Comparison of ENCODE assay signal across 30 mouse cellular contexts in genomic region chr8:122357202-122357601, GRCm38 (mm10). TPM values are rescaled to one million over a fixed set of nuclear protein-coding genes. Genes with fewer than 3 reads are reported as not detected.
DNase-seq lines count a peak whose midpoint lies in the region; ATAC-seq and TF ChIP-seq lines count a peak whose summit lies in the region.
"Had no signal": no experiment of that assay in that cellular context is flagged by ENCODE, and none has a peak within 500 bp of the region (broad histone marks: within the 10 kb centered on the region; RNA-seq: fewer than 3 reads in every experiment).

No protein-coding gene starts in this region.

- no peaks in the 10 kb centered on the region for H3K9me3 ChIP-seq in heart, embryonic 10.5 days
- H3K9me3 ChIP-seq in midbrain, embryonic 11.5 days (ENCODE audit: control insufficient read depth, low read length) = no peaks in the 10 kb centered on the region
- no peaks in the 10 kb centered on the region for H3K9me3 ChIP-seq in midbrain, postnatal 0 days (ENCODE audit: low read length)
- no peaks in the 10 kb centered on the region for H3K9me3 ChIP-seq in forebrain, embryonic 15.5 days
- H3K9me3 ChIP-seq: forebrain, embryonic 10.5 days; forebrain, embryonic 13.5 days; heart, embryonic 13.5 days; hindbrain, embryonic 12.5 days; hindbrain, embryonic 15.5 days had no signal

- WGBS in heart, embryonic 10.5 days = 54% methylated on average over 11 of the region's 11 CpGs
- 62% methylated on average over 11 of the region's 11 CpGs for WGBS in midbrain, embryonic 11.5 days
- 59% methylated on average over 11 of the region's 11 CpGs for WGBS in midbrain, postnatal 0 days
- WGBS in olfactory bulb, adult 2 months = 66% methylated on average over 11 of the region's 11 CpGs
- WGBS in forebrain, embryonic 15.5 days = 58% methylated on average over 11 of the region's 11 CpGs

- no peak overlapping the region for H3K9ac ChIP-seq in midbrain, embryonic 11.5 days (ENCODE audit: low read length)
- no peak overlapping the region for H3K9ac ChIP-seq in midbrain, postnatal 0 days (replicated peaks; ENCODE audit: low read length, poor library complexity, severe bottlenecking)
- H3K9ac ChIP-seq in forebrain, embryonic 15.5 days (replicated peaks) = no peak overlapping the region
- H3K9ac ChIP-seq: forebrain, embryonic 13.5 days; forebrain, postnatal 0 days; heart, embryonic 13.5 days; hindbrain, embryonic 12.5 days; hindbrain, embryonic 15.5 days had no signal

- no peak overlapping the region for H3K4me3 ChIP-seq in heart, embryonic 10.5 days
- H3K4me3 ChIP-seq in midbrain, embryonic 11.5 days (ENCODE audit: low read depth, low read length) = no peak overlapping the region
- H3K4me3 ChIP-seq in midbrain, postnatal 0 days (ENCODE audit: low read depth, low read length) = no peak overlapping the region
- no peak overlapping the region for H3K4me3 ChIP-seq in olfactory bulb, adult 2 months (ENCODE audit: insufficient read depth, low read depth, low read length)
- H3K4me3 ChIP-seq in forebrain, embryonic 15.5 days = no peak overlapping the region
- H3K4me3 ChIP-seq: forebrain, embryonic 10.5 days; forebrain, embryonic 13.5 days; heart, embryonic 13.5 days; hindbrain, embryonic 12.5 days; hindbrain, embryonic 15.5 days had no signal

- TF ChIP-seq POLR2A in olfactory bulb, adult 2 months (IDR thresholded peaks at IDR 0.05; ENCODE audit: insufficient read depth, low read depth, low read length) = no peak

- H3K27me3 ChIP-seq in heart, embryonic 10.5 days (ENCODE audit: insufficient read depth, poor library complexity, severe bottlenecking) = peaks cover 43% of the 10 kb centered on the region
- no peaks in the 10 kb centered on the region for H3K27me3 ChIP-seq in midbrain, embryonic 11.5 days (ENCODE audit: control insufficient read depth, insufficient read depth, low read length)
- H3K27me3 ChIP-seq in midbrain, postnatal 0 days (ENCODE audit: insufficient read depth, low read length) = no peaks in the 10 kb centered on the region
- 0 out of 2 replicates have a peak, but pooled peaks cover 6% of the 10 kb centered on the region for H3K27me3 ChIP-seq in forebrain, embryonic 15.5 days
- H3K27me3 ChIP-seq: hindbrain, embryonic 15.5 days had no signal

- H3K4me1 ChIP-seq in heart, embryonic 10.5 days = peaks cover 2% of the 10 kb centered on the region; the same call in 1 of the 2 replicates
- no peaks in the 10 kb centered on the region for H3K4me1 ChIP-seq in midbrain, embryonic 11.5 days (ENCODE audit: control insufficient read depth, insufficient read depth, low read length)
- H3K4me1 ChIP-seq in midbrain, postnatal 0 days (ENCODE audit: insufficient read depth, low read length) = no peaks in the 10 kb centered on the region
- peaks cover 65% of the 10 kb centered on the region for H3K4me1 ChIP-seq in olfactory bulb, adult 2 months (ENCODE audit: control insufficient read depth, insufficient read depth, low read length)
- H3K4me1 ChIP-seq in forebrain, embryonic 15.5 days = no peaks in the 10 kb centered on the region
- H3K4me1 ChIP-seq: forebrain, embryonic 13.5 days; heart, embryonic 13.5 days; hindbrain, embryonic 12.5 days; hindbrain, embryonic 15.5 days had no signal

- intact Hi-C loops in heart, postnatal 25 days (cut with DNase I) = no loop called here
- intact Hi-C loops in left cerebral cortex, postnatal 4 days (cut with DNase I) = no loop called here
- intact Hi-C loops in left cerebral cortex, postnatal 10 days (cut with DNase I) = no loop called here

- 0 out of 2 replicates have a peak overlapping the region, but pooled peaks have one; percentile 3 for H3K27ac ChIP-seq in heart, embryonic 10.5 days
- H3K27ac ChIP-seq in midbrain, embryonic 11.5 days (ENCODE audit: low read depth, low read length) = no peak overlapping the region
- H3K27ac ChIP-seq in midbrain, postnatal 0 days (ENCODE audit: low read depth, low read length) = no peak overlapping the region
- peak overlapping the region; percentile 90 for H3K27ac ChIP-seq in olfactory bulb, adult 2 months (ENCODE audit: insufficient read depth, low read depth, low read length)
- no peak overlapping the region for H3K27ac ChIP-seq in forebrain, embryonic 15.5 days (replicated peaks)
- H3K27ac ChIP-seq: forebrain, embryonic 10.5 days; forebrain, embryonic 13.5 days; heart, embryonic 13.5 days; hindbrain, embryonic 12.5 days; hindbrain, embryonic 15.5 days had no signal

- ATAC-seq in midbrain, embryonic 11.5 days (ENCODE audit: low FRiP score) = no peak
- no peak for ATAC-seq in midbrain, postnatal 0 days (ENCODE audit: low FRiP score)
- no peak for ATAC-seq in forebrain, embryonic 15.5 days (replicated peaks)
- ATAC-seq: CD4-positive, CD25-positive, alpha-beta regulatory T cell, adult 4 months; forebrain, embryonic 13.5 days; forebrain, postnatal 0 days had no signal

- TF ChIP-seq CTCF in midbrain, postnatal 0 days (IDR thresholded peaks at IDR 0.05) = no peak
- no peak for TF ChIP-seq CTCF in olfactory bulb, adult 2 months (IDR thresholded peaks at IDR 0.05; ENCODE audit: insufficient read depth, low read depth, low read length)

- no peak overlapping the region for H3K4me2 ChIP-seq in midbrain, embryonic 11.5 days
- no peak overlapping the region for H3K4me2 ChIP-seq in midbrain, postnatal 0 days (ENCODE audit: low read depth, low read length, poor library complexity, severe bottlenecking)
- no peak overlapping the region for H3K4me2 ChIP-seq in forebrain, embryonic 15.5 days (replicated peaks)
- H3K4me2 ChIP-seq: forebrain, embryonic 13.5 days; heart, embryonic 13.5 days; hindbrain, embryonic 12.5 days; hindbrain, embryonic 15.5 days had no signal

- no peak for DNase-seq in heart, embryonic 10.5 days (ENCODE audit: low spot score)
- DNase-seq in heart, postnatal 25 days (ENCODE audit: low spot score) = no peak
- DNase-seq in left cerebral cortex, postnatal 4 days = peak; percentile 46
- no peak for DNase-seq in left cerebral cortex, postnatal 10 days (ENCODE audit: extremely low spot score in 1 of 2, low spot score in 2 of 2)
- peak; percentile 49 for DNase-seq in midbrain, embryonic 11.5 days (ENCODE audit: low spot score, missing footprints)
- DNase-seq in midbrain, postnatal 0 days (ENCODE audit: low spot score) = no peak
- DNase-seq: adrenal gland, adult 2 months; adrenal gland, postnatal 14 days; cerebellum, adult 11 months; cerebellum, adult 2 months; cerebellum, postnatal 25 days; forebrain, postnatal 0 days; gastrocnemius, postnatal 25 days; heart, adult 18-20 months; heart, postnatal 14 days had no signal

- H3K36me3 ChIP-seq in heart, embryonic 10.5 days = no peaks in the 10 kb centered on the region
- H3K36me3 ChIP-seq in midbrain, embryonic 11.5 days (ENCODE audit: control insufficient read depth, insufficient read depth, low read length) = no peaks in the 10 kb centered on the region
- H3K36me3 ChIP-seq in midbrain, postnatal 0 days (ENCODE audit: insufficient read depth, low read length) = no peaks in the 10 kb centered on the region
- H3K36me3 ChIP-seq in forebrain, embryonic 15.5 days = no peaks in the 10 kb centered on the region
- H3K36me3 ChIP-seq: forebrain, embryonic 10.5 days; heart, embryonic 13.5 days; hindbrain, embryonic 12.5 days; hindbrain, embryonic 15.5 days had no signal

RNA-seq across cellular contexts. Expression of gene Trhr2, which starts 3.3 kb away (rescaled TPM):
- polyA plus RNA-seq in heart, embryonic 10.5 days (2016; fragmentation: Nextera tagmentation; extraction: Ambion mirVana) = not detected in 2 replicates
- not detected for total RNA-seq in heart, postnatal 25 days (2021)
- 1 to 10 TPM in 1 of 2 experiments, under 1 TPM in 1; 0.66 to 1.3 TPM for total RNA-seq in left cerebral cortex, postnatal 4 days (2021)
- total RNA-seq in left cerebral cortex, postnatal 10 days (2021) = 1 to 10 TPM; 1.4 to 1.9 TPM
- not detected in 2 replicates for polyA plus RNA-seq in midbrain, embryonic 11.5 days (2014; fragmentation: Nextera tagmentation; extraction: Ambion mirVana)
- 0.93 and 3.5 TPM in 2 replicates for total RNA-seq in midbrain, postnatal 0 days (2014; rRNA removed)
- 0.15 and 0.37 TPM in 2 replicates for polyA plus RNA-seq in midbrain, postnatal 0 days (2015; fragmentation: Nextera tagmentation; extraction: Ambion mirVana)
- not detected in 2 replicates for polyA plus RNA-seq in olfactory bulb, adult 2 months (2012; ENCODE audit: insufficient read depth, insufficient read length, low replicate concordance, missing spikeins)
- polyA plus RNA-seq in forebrain, embryonic 15.5 days (2015; fragmentation: Nextera tagmentation; extraction: Ambion mirVana) = not detected in 2 replicates
- total RNA-seq: adrenal gland, adult 2 months; adrenal gland, postnatal 14 days; adrenal gland, postnatal 4 days; forebrain, postnatal 0 days; gastrocnemius, adult 8-10 months; gastrocnemius, postnatal 25 days; heart, adult 18-20 months; heart, postnatal 14 days; hematopoietic stem cell, adult 5-6 weeks had no signal
- polyA plus RNA-seq: adrenal gland, adult 2 months; CD4-positive, CD25-positive, alpha-beta regulatory T cell, adult 4 months; embryonic facial prominence, embryonic 11.5 days; embryonic facial prominence, embryonic 14.5 days; forebrain, embryonic 10.5 days; forebrain, embryonic 13.5 days; gonadal fat pad, adult 2 months; heart, embryonic 13.5 days; heart, embryonic 16.5 days; hindbrain, embryonic 12.5 days had no signal

RNA-seq across cellular contexts. Expression of gene Zc3h18, which starts 19.2 kb away (rescaled TPM):
- polyA plus RNA-seq in heart, embryonic 10.5 days (2016; fragmentation: Nextera tagmentation; extraction: Ambion mirVana) = 47.4 and 51.0 TPM in 2 replicates
- total RNA-seq in heart, postnatal 25 days (2021) = 10 to 100 TPM; 20.1 to 21.8 TPM
- 10 to 100 TPM; 47.9 to 49.3 TPM for total RNA-seq in left cerebral cortex, postnatal 4 days (2021)
- 10 to 100 TPM; 32.6 to 33.4 TPM for total RNA-seq in left cerebral cortex, postnatal 10 days (2021)
- polyA plus RNA-seq in midbrain, embryonic 11.5 days (2014; fragmentation: Nextera tagmentation; extraction: Ambion mirVana) = 42.0 and 43.7 TPM in 2 replicates
- 29.4 and 41.3 TPM in 2 replicates for total RNA-seq in midbrain, postnatal 0 days (2014; rRNA removed)
- 23.4 and 25.0 TPM in 2 replicates for polyA plus RNA-seq in midbrain, postnatal 0 days (2015; fragmentation: Nextera tagmentation; extraction: Ambion mirVana)
- not detected in 2 replicates for polyA plus RNA-seq in olfactory bulb, adult 2 months (2012; ENCODE audit: insufficient read depth, insufficient read length, low replicate concordance, missing spikeins)
- 48.4 and 50.1 TPM in 2 replicates for polyA plus RNA-seq in forebrain, embryonic 15.5 days (2015; fragmentation: Nextera tagmentation; extraction: Ambion mirVana)

Comparison
In these comparisons a context has a peak if more than half of its experiments do, and no peak if none do; other contexts are left out.
1. DNase-seq: peak in left cerebral cortex, postnatal 4 days (single experiment) and midbrain, embryonic 11.5 days (single experiment); none in heart, embryonic 10.5 days (single experiment), heart, postnatal 25 days (single experiment), left cerebral cortex, postnatal 10 days (0 of 2) and midbrain, postnatal 0 days (single experiment).
2. H3K27ac ChIP-seq: peak in heart, embryonic 10.5 days (single experiment) and olfactory bulb, adult 2 months (single experiment); none in midbrain, embryonic 11.5 days (single experiment), midbrain, postnatal 0 days (single experiment) and forebrain, embryonic 15.5 days (single experiment).